Mouse (Mus musculus) cerebellum, postnatal 25 days (tissue): ENCODE results near the gene Ikzf1.

Experiments used
- DNase-seq, 2 experiments: peaks; one replicate each; pipeline ENCODE4 v3.0.0; 2021; ENCODE audit warnings: mixed read lengths in 2 of 2

Gene Ikzf1

DNA sequence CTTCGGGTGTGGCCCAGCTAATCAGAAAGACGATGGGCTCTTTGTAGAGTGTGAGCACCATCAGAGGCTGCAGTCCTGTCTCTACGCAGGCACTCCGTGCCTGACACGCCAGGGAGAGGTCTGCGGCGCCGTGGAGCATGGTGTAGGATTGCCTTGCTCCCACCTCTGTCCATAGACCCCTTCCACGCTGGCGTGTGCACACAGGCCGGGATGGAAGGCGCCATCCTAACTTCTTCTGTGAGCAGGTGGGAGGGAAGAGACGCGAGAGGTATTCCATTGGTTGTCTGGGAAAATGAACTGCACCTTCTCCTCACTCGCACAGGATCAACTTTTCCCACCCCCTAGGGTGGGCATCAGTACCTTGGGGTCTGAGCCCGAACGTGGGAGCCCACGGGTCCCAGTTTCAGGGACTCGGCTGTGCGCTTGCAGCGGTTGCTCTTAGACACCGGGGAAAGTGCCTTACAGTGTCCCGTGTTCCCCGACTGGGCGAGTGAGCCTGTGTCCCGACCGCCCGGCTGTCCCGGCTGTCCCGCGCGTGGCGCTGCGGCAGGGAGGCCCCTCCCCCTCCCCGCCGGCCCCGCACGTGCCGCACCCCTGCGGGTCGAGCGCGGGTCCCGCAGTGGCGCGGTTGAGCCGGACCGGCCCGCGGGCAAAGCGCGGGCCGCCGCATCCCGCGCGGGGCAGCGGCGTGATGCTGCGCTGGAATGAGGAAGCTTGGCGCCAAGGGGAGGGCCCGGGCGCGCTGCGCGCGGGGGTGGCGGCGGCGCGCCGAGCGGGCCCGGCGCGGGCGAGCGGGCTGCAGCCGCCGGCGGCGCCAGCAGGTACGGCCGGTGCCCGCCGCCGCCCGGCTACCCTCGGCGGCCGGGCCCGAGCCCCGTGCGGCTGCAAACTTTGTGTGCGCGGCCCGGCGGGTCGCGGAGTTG is at the start of gene Ikzf1:
TSS of gene Ikzf1 (plus strand) at position 74 of the 923 bp plus-strand sequence.
- DNase-seq: peak in 1 of 2 experiments; percentile 4

DNA sequence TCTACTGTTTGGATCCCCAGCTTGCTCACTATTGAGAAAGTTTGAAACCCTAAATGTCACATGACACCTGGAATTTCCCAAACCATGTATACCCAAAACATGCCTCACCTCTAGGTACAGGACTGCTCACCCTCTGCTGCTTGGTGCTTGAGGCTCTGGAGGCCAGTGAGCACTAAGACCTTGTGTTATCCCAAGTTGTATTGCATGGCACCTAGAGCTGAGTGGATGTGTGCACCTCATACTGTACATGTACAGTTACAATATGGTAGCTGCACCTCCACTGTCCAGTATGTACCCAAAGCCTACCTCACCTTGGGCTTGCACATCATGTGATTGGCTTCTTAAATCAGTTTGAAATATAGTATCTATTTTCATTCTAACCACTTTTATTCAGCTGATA is 40.5 kb upstream of the Ikzf1 start:
- no peak for DNase-seq

DNA sequence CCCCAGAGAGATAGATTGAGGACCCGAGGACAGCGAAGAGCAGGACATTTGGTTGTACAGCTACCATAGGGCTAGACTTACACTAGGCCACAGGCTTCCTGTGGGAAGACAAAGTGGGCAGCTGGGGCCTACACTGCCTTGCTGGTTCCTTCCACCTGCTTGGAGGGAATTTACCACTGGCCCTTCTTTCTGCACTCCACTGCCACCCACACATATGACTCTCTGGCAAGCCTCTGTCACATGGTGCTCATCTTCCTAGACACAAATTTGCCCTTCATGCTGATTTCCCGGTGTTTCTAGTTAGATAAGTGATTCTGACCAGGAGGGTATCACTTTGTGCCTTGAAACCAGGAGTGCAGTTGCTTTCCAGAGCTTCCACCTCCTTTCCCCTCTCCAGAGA is 28.4 kb upstream of the Ikzf1 start:
- no peak for DNase-seq

DNA sequence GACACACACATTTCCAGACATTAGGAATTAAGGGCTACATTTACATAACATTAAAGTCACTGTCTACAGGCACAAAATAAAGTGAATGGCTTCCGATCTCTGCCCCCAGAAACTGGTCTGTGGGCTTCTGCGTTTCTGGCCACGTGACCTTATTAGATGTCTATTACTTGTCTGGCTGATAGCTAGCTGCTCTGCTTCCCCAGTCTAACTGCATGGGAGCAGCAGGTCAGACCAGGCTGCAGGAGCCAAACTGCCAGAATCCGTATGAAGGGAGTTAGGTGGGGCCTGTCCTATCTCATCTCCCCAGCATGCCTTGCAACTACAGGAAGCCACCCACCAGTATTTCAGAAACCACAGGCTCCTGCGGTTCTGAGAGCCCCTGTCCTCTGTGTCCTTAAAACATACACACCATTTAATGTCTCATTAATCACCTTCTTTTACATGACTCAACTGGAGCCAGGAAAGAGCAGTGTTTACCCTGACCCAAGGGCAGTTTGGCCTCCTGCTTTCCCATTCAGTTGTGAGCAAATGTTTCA is 27.7 kb upstream of the Ikzf1 start:
- DNase-seq: no peak

DNA sequence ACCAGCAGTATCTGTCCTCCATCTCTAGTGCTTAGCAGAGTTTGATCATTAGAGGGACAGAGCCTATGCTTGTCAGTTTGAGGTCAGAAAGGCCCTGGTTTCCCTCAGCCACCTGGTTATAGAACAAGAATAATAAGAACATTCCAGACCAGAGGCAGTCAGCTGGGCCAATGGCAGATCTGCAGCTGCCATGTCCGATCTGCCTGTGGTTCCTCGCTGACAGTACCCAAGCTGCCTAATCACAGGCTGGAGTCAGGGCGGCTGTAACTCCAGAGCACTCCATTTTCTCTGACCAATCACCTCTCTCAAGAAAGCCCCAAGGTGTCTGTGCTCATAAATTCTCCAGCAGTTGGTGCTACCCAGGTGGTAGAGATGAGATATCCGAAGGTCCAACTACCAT is 27.2 kb upstream of the Ikzf1 start:
- DNase-seq: no peak

DNA sequence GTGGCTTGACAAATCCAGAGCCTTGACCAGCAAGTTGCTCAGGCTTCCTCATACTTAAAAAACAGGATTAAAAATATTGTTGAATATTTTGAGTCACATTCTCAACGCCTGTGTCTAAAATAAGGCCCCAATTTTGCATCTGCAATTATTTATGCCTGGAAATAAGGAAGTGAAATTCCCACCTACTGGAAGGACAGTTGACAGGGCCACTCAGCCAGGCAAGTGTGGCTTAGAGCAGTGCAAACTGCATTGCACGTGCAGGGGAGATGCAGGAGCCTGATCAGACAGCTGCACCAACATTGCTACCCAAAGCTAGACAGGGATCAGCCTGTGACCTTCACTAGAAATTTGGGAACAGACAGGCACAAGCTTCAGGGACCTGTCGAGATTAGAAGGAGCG is 26.0 kb upstream of the Ikzf1 start:
- DNase-seq: no peak

DNA sequence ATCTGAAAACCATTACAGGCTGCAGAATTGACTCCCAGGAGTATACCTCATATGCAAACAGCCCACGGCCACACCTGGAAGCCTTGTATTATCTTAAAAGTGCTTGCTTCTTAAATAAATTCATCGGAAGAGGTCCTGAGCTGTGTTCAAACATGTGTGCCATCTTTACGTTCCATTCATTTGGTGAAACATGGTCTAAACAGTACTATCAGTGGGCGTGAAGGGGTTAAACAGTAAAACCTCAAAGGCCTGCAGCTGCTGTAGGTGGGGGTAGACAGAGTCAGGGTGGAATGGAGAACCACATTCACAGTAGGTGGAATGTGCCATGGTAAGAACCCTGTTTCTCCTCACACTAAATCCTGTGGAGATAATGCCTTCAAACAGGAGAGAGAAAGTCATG is 24.2 kb upstream of the Ikzf1 start:
- DNase-seq: no peak

DNA sequence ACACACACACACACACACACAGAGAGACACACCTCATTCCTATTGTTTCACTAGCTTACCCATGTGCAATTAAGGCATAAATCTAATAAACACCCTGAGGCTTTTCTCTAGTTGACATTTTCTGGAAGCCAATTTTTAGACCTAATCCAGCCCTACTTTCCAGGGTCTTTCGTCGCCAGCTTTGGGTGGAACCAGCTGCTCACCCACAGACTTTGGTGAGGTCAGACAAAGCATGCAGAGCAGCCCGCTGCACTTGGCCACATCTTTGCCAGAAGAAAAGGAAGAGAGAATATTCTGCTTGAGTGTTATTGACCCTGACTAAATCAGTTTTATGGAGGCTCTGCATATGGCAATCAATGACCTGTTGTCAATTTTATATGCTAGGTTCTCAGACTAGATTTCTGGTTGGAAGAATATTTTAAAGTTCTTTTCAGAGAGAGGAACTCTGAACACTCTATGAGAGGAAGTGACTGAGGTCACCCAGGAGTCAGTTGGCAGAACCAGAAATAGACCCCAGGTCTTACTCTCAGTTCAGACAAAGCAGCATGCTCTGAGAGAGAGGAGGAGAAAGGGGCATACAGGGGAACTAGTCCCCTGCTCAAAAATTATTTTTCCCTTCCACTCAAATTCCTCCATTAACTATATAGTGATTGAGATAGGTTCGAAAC is 17.4 kb upstream of the Ikzf1 start:
- DNase-seq: no peak

DNA sequence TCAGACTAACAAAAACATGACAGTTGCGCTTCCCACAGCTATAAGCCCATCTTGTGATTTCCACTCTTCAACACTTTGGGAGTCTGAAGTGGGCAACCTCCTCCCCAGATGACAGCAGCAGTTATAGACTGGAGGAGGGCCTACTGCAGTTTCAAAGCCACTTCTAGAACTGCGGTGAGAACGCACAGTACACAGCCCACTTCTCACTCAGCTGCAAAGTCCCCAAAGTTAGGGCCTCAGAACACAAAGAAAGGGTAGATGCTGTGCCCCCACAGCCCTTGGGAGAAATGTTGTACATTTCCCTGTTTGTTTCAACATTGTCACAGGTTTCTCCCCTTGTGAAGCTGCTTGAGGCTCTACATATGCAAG is 16.9 kb upstream of the Ikzf1 start:
- DNase-seq: no peak

DNA sequence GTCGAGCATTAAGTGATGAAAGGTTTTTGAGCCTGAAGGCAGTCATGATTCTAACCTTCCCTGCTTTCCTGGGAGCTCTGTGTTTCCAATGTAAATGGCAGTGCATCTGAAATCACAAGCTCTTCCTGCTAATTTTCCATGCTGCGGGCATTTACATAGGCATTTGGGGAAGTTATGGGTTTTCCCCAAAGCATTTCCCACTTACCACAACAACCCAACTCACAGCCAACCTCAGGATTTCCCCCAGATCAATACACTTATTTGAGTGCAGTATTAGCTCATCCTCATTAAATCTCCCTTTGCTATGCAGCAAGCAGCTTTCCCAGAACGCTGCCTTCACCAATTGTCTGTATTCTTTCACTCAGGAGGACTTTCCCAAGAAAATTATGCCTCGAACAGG is 11.8 kb upstream of the Ikzf1 start:
- no peak for DNase-seq

DNA sequence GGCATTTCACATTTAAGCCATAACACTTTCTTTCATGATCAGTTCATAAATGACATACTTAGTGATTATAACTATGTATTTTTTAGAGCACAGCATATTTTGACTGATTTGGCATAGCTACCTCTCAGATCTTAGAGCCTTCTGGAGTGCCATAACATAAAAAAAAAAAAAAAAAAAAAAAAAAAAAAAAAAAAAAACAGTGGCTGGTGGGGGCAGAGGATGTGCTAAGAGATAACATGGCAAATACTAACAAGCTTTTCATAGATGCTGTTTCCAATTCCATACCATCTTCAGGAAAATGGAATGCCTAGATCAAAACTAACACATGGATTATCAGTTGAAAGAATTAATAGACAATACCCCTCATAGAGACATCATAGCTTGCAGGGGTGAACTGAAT is 9.7 kb upstream of the Ikzf1 start:
- no peak for DNase-seq

DNA sequence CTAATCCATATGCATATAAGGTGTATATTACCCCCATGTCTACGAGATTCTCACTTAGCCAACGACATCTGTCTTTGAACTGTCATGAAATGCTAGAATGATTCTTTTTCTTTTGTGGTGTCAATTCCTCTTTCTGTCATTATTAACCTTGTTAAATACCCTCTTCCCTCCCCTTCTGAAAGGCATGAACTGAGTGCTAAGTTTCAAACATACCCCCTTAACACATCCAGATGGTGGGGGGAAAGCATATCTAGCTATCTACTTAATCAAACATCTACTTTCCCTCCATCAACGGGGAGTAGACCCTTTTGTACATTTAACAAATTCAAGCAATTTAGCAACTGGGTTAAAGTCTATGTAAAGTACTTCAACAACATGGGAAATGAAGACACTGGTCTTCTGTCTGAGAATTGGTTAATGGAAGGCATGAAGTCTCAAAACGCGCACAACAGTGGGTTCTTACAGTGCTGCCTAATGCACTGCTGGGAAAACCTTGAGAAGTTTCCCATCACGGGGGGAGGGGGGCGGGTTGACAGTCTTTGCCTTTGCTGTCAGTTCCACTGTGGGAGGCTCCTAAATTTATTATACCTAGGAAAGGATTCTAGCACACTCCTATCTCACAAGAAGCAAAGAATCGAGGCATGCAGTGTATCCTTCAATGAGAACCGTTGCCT is 8.6 kb upstream of the Ikzf1 start:
- no peak for DNase-seq

DNA sequence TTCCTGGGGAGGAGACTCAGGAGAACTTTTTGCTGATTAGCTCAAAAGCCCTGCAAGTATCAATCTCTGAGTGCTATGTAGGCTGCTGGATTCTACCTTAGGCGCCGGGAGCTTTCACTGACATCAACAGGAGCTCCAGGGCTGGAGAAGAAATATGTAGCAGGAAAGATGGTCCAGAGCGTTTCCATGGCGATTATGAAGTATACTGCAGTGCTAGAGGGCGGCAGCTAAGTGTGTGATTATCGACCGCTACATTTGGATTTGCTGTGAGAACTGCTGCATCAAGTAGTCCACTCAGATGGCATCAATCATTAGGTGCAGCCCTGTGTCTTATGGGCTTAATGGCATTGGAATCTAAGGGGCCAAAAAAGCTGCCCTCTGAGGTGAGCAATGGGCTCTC is 7.6 kb upstream of the Ikzf1 start:
- DNase-seq: no peak

DNA sequence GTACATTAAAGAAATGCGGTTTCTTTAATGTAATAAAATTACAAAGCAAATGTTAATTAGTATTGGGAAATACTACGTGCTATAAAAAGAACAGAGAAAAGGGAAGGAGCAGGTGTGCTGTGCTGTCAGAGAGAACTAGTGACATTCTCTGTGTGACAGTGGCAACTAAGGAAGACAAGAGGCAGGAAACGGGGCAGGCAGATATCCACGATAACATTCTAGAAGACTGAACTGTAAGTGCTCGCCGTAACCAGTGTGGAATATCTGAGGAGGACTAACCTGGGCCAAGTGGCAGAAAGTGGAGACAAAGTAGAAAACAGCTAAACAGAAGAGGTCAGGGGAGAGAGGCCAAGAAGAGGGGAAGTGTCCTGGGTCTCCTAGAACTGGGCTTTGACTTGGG is 5.8 kb upstream of the Ikzf1 start:
- DNase-seq: no peak

DNA sequence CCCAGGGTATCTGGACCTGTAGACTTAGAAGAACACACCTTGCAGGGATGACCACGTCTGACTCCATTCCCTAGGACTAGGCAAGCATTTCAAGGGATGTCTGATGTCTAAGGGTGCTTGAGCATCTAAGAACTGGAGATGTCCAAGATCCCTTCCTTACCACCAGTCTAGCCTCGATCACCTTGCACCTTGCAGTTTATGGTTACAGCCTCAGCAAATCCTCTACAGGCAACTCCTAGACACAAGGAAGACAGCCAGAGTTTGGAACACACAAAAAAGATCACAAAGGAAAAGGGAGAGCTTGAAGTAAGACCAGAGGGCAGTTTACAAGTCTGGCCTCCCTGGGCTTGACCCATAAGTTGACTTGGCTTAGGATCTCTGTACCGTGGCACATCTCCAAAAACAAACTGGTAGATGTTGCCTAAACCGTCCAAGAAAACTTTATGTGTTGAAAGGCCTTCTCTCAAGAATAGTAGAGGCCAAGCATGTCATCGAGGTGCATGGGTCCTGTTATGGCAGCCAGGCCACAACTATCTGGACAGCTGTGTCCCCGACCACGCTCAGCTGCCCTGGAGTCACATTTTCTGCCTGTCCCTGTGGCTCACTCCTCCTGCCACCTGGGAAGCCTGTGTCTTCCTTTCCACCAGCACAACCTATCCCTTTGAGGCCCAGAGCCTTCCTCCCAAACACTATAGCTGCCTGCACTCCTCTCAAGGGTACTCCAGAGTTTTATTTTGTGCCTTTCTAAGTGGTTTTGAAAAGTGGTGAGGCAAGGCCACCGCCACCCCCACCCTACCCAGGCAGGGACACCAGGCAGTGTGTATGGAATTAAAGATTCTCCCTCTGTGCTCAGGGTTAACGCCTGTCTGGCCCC is 510 bp upstream of the Ikzf1 start:
- DNase-seq: no peak

DNA sequence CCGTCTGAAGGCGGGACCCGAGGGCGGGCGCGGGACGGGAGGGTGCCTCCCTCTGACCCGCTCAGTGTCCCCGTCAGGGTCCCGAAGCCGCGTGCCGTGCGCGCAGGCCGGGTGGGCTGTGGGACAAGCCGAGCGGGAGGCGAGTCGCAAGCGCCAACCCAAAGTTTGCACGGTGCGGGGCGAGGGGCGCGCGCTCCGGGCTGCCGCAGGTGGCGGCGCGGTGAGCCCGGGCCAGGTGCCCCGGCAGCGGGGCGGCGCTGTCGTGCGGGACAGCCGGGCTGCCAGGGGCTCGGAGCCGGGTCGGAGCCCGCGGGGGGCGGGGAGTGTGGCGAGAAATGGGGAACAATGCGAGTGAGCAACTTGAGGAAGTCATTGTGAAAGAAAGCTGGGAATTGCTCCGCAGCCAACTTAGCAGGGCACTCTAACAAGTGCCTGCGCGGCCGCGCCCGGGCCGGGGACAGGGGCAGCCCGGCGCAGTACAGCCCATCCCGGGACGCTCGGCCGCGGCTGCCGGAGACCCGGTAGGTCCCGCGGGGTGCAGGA is 1.1 kb downstream of the Ikzf1 start:
- DNase-seq: peak in 1 of 2 experiments; percentile 30

DNA sequence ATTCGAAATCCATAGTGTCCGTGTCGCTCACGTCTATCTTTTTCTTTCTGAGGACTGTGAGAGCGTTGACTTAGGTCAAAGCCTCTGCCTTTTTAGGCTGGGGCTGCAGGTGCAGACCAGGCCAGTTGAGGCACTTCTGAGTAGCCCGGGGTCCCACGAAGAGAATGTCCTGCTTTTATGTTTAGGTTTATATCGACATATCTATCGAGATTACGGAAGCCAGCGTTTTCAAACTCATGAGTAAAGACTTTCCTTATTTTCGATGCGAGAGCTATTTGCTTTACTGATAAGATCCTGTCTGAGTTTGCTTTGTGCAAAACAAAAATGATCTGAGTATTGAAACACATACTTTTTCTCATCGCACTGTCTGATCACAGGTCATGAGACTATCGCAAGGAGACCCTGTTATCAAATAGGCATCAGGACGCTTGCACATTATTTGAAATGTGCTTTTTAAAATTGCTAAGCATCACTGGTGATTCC is 1.8 kb downstream of the Ikzf1 start:
- no peak for DNase-seq

DNA sequence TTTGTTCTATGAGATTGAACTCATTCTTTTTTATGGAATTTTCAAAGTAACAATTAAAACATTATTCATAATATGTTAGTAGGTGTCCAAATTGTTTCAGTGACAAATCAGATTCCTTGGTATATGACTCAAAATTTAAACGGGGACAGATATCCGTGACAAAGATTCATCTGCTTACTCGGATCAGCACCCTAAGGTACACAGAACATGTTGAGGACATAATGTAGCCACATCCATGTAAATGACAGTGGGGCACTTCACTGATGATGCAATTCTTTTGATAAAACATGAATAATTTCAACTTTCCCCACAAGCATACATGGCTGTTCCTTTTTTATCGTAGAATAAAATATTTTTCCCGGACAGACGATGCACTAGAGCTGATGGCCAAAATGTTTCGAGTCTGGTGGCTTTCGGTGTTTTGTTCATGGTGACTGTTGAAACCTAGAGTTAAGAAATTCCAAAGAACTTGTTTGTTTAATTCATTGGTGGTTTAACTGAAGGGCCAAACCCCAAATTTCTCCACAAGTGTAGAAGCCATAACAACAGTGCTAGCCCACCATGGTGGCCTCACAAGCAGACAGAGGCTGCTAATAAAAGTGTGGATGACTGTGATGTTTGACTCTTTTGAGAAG is 2.9 kb downstream of the Ikzf1 start:
- DNase-seq: no peak

DNA sequence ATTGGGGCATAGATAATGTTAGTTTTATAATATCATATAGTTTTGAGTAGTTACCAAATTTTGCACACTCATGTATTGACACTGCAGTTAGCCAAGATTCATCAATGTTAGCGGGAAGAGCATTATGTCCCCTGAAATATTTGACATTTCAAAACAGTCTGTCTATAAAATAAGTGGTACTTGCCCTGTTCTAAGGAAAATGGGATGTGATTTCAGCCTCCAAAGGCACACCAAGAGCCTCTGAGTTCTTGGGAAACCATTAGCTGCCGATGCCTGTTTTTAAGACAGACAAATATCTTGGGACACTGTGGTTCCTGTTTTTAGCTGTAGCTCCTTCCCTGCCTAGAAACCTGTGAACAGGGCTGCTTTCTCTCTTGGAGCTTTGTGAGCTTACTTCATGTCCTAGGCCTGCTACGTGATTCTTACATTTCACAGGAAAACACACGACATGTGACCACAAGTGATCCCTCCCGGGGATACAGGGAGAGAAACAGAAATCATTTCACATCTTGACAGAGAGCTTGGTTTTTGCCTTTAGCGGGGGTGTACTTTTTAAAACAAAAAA is 4.0 kb downstream of the Ikzf1 start:
- DNase-seq: no peak

DNA sequence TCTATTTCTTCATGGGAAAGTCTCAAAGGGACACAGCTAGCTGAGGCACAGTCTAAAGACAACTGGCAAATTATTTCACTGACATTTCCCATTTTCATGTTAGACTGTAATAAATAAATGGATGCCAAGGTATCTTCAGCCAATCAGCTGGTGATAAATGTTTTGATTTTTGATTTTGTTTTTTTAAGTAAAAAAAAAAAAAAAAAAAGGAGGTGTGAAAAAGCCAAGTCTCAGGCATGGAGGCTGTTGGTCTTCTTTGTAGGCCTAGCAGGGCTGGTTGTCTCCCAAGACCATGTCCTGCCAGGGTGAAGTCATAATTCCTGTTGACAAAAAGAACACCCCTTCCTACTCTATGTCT is 4.9 kb downstream of the Ikzf1 start:
- DNase-seq: no peak
